8 mouse cellular contexts compared by ENCODE assay signal in the genomic region with DNA sequence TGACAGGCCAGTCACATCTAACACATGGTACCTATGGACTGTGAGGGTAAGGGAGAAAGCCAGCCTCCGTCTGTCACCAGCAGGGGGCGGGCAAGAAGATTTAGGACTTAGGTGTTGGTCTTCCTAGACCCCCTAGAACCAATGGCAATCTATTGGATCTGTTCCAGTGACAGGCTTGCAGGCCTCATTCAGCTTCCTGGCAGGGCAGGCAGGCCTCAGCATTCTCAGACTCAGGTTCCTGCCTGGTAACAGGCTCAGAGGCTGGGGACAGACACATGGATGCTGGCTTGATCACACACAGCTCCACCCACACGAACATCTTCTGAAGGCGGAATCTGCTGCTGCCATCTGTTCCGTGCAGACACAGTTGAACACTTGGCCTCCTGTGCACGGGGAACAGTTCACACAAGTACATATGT. TPM values are rescaled to one million over a fixed set of nuclear protein-coding genes. Genes with fewer than 3 reads are reported as not detected.
DNase-seq lines count a peak whose midpoint lies in the region; ATAC-seq and TF ChIP-seq lines count a peak whose summit lies in the region.

No protein-coding gene starts in this region.

- H3K4me2 ChIP-seq in liver, postnatal 0 days (ENCODE audit: low read depth, low read length) = 0 out of 2 replicates have a peak overlapping the region, but pooled peaks have one; percentile 2

- TF ChIP-seq EP300 in liver, postnatal 0 days (IDR thresholded peaks at IDR 0.05; ENCODE audit: low read depth) = no peak

- no peak for TF ChIP-seq POLR2A in embryonic fibroblast, embryonic 13.5 days (IDR thresholded peaks at IDR 0.05; ENCODE audit: low read depth, low read length)

- H3K36me3 ChIP-seq in liver, postnatal 0 days (replicated peaks; ENCODE audit: insufficient read depth, low read length) = no peaks in the 10 kb centered on the region

- DNase-seq in CD4-positive, CD25-positive, alpha-beta regulatory T cell, adult 2 months (ENCODE audit: low read depth, low spot score) = peak; percentile 82
- peak; percentile 74 for DNase-seq in adrenal gland, postnatal 10 days
- DNase-seq in heart, postnatal 14 days = peak; percentile 69 to 80
- peak; percentile 83 to 90 for DNase-seq in layer of hippocampus, adult 2 months (ENCODE audit: low spot score in 2 of 2)
- peak; percentile 80 for DNase-seq in liver, postnatal 0 days
- peak; percentile 86 for DNase-seq in retina, embryonic 14.5 days (ENCODE audit: low spot score)
- peak; percentile 93 for DNase-seq in thymus, postnatal 4 days

- peak; percentile 47; the same call in 1 of the 2 replicates for TF ChIP-seq CTCF in embryonic fibroblast, embryonic 13.5 days (IDR thresholded peaks at IDR 0.05; ENCODE audit: borderline replicate concordance, insufficient read depth, low read length)
- TF ChIP-seq CTCF in layer of hippocampus, adult 2 months (conservative IDR thresholded peaks at IDR 0.05) = peak; percentile 76
- peak; percentile 85 for TF ChIP-seq CTCF in liver, postnatal 0 days (IDR thresholded peaks at IDR 0.05; ENCODE audit: low read depth)

- no peak overlapping the region for H3K9ac ChIP-seq in liver, postnatal 0 days (replicated peaks)

- 21% methylated on average over 6 of the region's 6 CpGs for WGBS in liver, postnatal 0 days (ENCODE audit: insufficient replicate concordance)

- peaks cover 10% of the 10 kb centered on the region for H3K4me1 ChIP-seq in embryonic fibroblast, embryonic 13.5 days (ENCODE audit: control insufficient read depth, insufficient read depth, low read length)
- H3K4me1 ChIP-seq in liver, postnatal 0 days (ENCODE audit: insufficient read depth) = peaks cover 79% of the 10 kb centered on the region

- H3K4me3 ChIP-seq in embryonic fibroblast, embryonic 13.5 days (ENCODE audit: insufficient read depth, low read length) = no peak overlapping the region
- no peak overlapping the region for H3K4me3 ChIP-seq in layer of hippocampus, adult 2 months
- H3K4me3 ChIP-seq in liver, postnatal 0 days (ENCODE audit: low read depth, low read length) = no peak overlapping the region

- ATAC-seq in liver, postnatal 0 days = peak; percentile 24

- no peaks in the 10 kb centered on the region for H3K27me3 ChIP-seq in liver, postnatal 0 days (ENCODE audit: insufficient read depth, low read length)

- no peak overlapping the region for H3K27ac ChIP-seq in embryonic fibroblast, embryonic 13.5 days (ENCODE audit: insufficient read depth, low read length)
- peak overlapping the region; percentile 88 for H3K27ac ChIP-seq in layer of hippocampus, adult 2 months
- no peak overlapping the region for H3K27ac ChIP-seq in liver, postnatal 0 days (ENCODE audit: low read depth)

- H3K9me3 ChIP-seq in liver, postnatal 0 days (ENCODE audit: low read length) = no peaks in the 10 kb centered on the region

- intact Hi-C loops in heart, postnatal 14 days (cut with DNase I) = loop anchor here (2.0 kb wide), 1 partner anchor 28 kb away; no protein-coding TSS in a partner anchor

RNA-seq across cellular contexts. Expression of a gene that starts 25.4 kb away (rescaled TPM):
- 100 to 1,000 TPM; 804 to 831 TPM for total RNA-seq in adrenal gland, postnatal 10 days (2021)
- polyA plus RNA-seq in embryonic fibroblast, embryonic 13.5 days (2011; ENCODE audit: insufficient read length, low read depth, missing spikeins) = 1,524 and 1,625 TPM in 2 replicates
- total RNA-seq in heart, postnatal 14 days (2021) = 100 to 1,000 TPM; 290 to 401 TPM
- total RNA-seq in layer of hippocampus, adult 2 months (2021) = 100 to 1,000 TPM; 478 to 491 TPM
- 750 and 799 TPM in 2 replicates for polyA plus RNA-seq in liver, postnatal 0 days (2015; fragmentation: Nextera tagmentation; extraction: Ambion mirVana)
